Mouse (Mus musculus) intestine, embryonic 16.5 days (tissue): ENCODE measurements around the gene Kif26b. TPM values are rescaled to one million over a fixed set of nuclear protein-coding genes. Genes with fewer than 3 reads are reported as not detected.
A peak's percentile ranks its signal among the peaks of the same experiment; 100 is the strongest.

ENCODE experiments used
- ATAC-seq: fragments of 200-750 bp; cut with Nextera tagmentation; 2 replicates; pipeline ENCODE4 v1.8.0; 2017; ENCODE audit warnings: moderate TSS enrichment, moderate library complexity
- H3K27ac ChIP-seq: fragments of 300-500 bp; sonication (generic); 2 replicates; pipeline ENCODE4 v1.5.1; 2014; ENCODE audit warnings: mild to moderate bottlenecking, low read length
- H3K27me3 ChIP-seq: fragments of 300-500 bp; sonication (generic); replicated peaks from 2 replicates; pipeline ENCODE4 v1.6.1; 2014; ENCODE audit warnings: low read length, control low read depth, mixed read lengths; ENCODE audit not compliant: control insufficient read depth, insufficient read depth
- H3K36me3 ChIP-seq: fragments of 300-500 bp; sonication (generic); 2 replicates; pipeline ENCODE4 v1.6.1; 2014; ENCODE audit warnings: low read length, control low read depth; ENCODE audit not compliant: control insufficient read depth, insufficient read depth
- H3K4me1 ChIP-seq: fragments of 300-500 bp; sonication (generic); 2 replicates; pipeline ENCODE4 v1.6.1; 2014; ENCODE audit warnings: low read length, control low read depth, mixed read lengths; ENCODE audit not compliant: control insufficient read depth, insufficient read depth
- H3K4me2 ChIP-seq: fragments of 300-500 bp; sonication (generic); 2 replicates; pipeline ENCODE4 v1.6.1; 2014; ENCODE audit warnings: low read depth, low read length, control low read depth
- H3K4me3 ChIP-seq: fragments of 300-500 bp; sonication (generic); 2 replicates; pipeline ENCODE4 v1.5.1; 2014; ENCODE audit warnings: mild to moderate bottlenecking, low read length
- H3K9ac ChIP-seq: fragments of 300-500 bp; sonication (generic); 2 replicates; pipeline ENCODE4 v1.6.1; 2014; ENCODE audit warnings: low read depth, low read length
- H3K9me3 ChIP-seq: fragments of 300-500 bp; sonication (generic); 2 replicates; pipeline ENCODE4 v1.6.1; 2016; ENCODE audit warnings: low read length, control low read depth; ENCODE audit not compliant: control insufficient read depth
- WGBS: fragments of 180-500 bp; shearing (Covaris S2); extraction: QIAGEN DNeasy Blood & Tissue Kit; methylation state at CpG from one replicate; pipeline ENCODE4 v1.1.7; 2014; 5-methylcytosine and 5-hydroxymethylcytosine counted together
- polyA plus RNA-seq: library from polyadenylated mRNA; unstranded; fragments of >200 nt; fragmentation: Nextera tagmentation; extraction: Ambion mirVana; gene quantifications from 2 replicates; pipeline ENCODE4 v1.2.1, GENCODE M21; 2015

The Kif26b gene
- polyA plus RNA-seq, 1 experiment from 2014 or later: 1.5 TPM

DNA sequence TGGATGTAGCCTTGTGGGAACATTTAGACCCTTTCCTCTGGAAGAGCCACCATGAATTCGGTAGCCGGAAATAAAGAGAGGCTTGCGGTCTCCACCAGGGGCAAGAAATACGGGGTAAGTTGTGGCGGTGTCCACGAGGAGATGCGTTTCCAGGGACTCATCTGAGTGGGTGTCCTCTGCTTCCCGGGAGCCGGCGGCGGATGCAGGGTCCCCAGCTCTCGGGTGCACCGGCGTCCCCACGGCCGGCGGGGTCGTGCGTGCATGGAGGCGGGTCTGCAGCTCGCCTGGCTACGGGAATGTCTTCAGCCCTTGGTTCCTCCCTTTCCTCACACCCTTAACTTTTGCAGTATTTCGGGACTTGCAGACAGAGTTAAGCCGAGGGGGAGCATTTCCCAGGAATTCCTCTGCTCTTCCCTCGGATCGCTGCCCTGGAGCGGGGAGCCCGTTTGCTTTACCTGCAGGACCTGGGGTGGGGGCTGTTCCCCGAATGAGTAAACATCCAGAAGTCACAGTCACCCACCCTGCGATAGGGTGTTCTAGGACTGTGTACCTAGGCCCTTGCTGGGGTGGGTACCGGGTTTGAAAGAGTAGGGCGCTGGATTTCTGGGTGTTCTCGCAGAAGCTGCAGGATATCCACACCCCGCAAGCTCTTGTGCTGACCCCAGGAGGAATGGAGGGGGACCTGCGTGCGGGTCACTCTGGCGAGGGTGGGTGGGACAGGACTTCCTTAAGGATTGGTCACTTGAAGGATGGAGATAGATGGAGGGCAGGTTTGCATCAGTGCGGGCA lies 781 bp downstream of the Kif26b start:
- Histone ChIP-seq H3K27me3 (peaks cover 9% of the 10 kb centered on the region), H3K4me1 (peaks cover 17% of the 10 kb centered on the region), H3K36me3 (no peaks in the 10 kb centered on the region), H3K27ac (no peak overlapping the region), H3K9me3 (no peaks in the 10 kb centered on the region), H3K4me2 (peak overlapping the region; percentile 97), H3K4me3 (peak overlapping the region; percentile 67), H3K9ac (peak overlapping the region; percentile 63)
- ATAC-seq: peak; percentile 8; the same call in 1 of the 2 replicates
- WGBS: 1% methylated on average over 38 of the region's 38 CpGs

- ATAC-seq: peak; percentile 62
Measured at GRCm38 (mm10) chr1:178530301-178531078, 1.6 kb downstream of the Kif26b start.

GRCm38 (mm10) chr1:178540247-178540646 lies 11.3 kb downstream of the Kif26b start:
- Histone ChIP-seq H3K4me2 (no peak overlapping the region), H3K36me3 (no peaks in the 10 kb centered on the region), H3K4me1 (no peaks in the 10 kb centered on the region), H3K27ac (no peak overlapping the region), H3K27me3 (no peaks in the 10 kb centered on the region), H3K9me3 (0 out of 2 replicates have a peak, but pooled peaks cover 3% of the 10 kb centered on the region), H3K9ac (no peak overlapping the region), H3K4me3 (no peak overlapping the region)
- ATAC-seq: no peak
- 64% methylated on average over 10 of the region's 10 CpGs for WGBS

More at GRCm38 (mm10) chr1:178530301-178531078, 1.6 kb downstream of the Kif26b start:
- Histone ChIP-seq H3K27me3 (peaks cover 9% of the 10 kb centered on the region), H3K9ac (peak overlapping the region; percentile 63), H3K9me3 (no peaks in the 10 kb centered on the region), H3K4me3 (peak overlapping the region; percentile 67), H3K4me1 (peaks cover 17% of the 10 kb centered on the region), H3K36me3 (no peaks in the 10 kb centered on the region), H3K27ac (no peak overlapping the region), H3K4me2 (peak overlapping the region; percentile 97)
- WGBS: under 1% methylated on average over 50 of the region's 62 CpGs

GRCm38 (mm10) chr1:178542415-178542814 lies 13.5 kb downstream of the Kif26b start:
- no peaks in the 10 kb centered on the region for H3K4me1 ChIP-seq
- no peak overlapping the region for H3K4me3 ChIP-seq
- 0 out of 2 replicates have a peak, but pooled peaks cover 3% of the 10 kb centered on the region for H3K9me3 ChIP-seq
- ATAC-seq: no peak
- H3K9ac ChIP-seq: no peak overlapping the region
- no peak overlapping the region for H3K27ac ChIP-seq
- 88% methylated on average over 5 of the region's 5 CpGs for WGBS
- no peak overlapping the region for H3K4me2 ChIP-seq
- no peaks in the 10 kb centered on the region for H3K36me3 ChIP-seq
- H3K27me3 ChIP-seq: no peaks in the 10 kb centered on the region

GRCm38 (mm10) chr1:178542990-178543944 lies 14.3 kb downstream of the Kif26b start:
- 0 out of 2 replicates have a peak, but pooled peaks cover under 1% of the 10 kb centered on the region for H3K9me3 ChIP-seq
- ATAC-seq: no peak
- 81% methylated on average over 8 of the region's 8 CpGs for WGBS

DNA sequence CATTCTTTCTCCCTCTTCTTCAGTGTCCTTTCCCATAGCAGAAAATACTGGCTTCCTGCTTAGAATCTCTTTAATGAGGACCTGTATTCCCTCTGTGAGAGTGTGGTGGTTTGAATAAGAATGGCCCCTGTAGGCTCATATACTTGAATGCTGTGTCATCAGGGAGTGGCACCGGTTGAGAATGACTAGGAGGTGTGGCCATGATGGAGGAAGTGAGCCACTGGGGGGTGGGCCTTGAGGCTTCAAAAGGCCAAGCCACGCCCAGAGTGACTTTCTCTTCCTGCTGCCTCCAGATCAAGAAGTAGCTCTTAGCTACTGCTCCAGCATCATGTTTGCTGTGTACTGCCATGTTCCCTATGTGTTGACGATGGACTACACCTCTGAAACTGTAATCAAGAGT lies 15.7 kb downstream of the Kif26b start:
- ATAC-seq: peak; percentile 53
- no peak overlapping the region for H3K4me2 ChIP-seq
- no peak overlapping the region for H3K27ac ChIP-seq
- WGBS: 80% methylated on average over 3 of the region's 3 CpGs
- H3K36me3 ChIP-seq: no peaks in the 10 kb centered on the region
- H3K9me3 ChIP-seq: no peaks in the 10 kb centered on the region
- H3K4me3 ChIP-seq: no peak overlapping the region
- no peak overlapping the region for H3K9ac ChIP-seq
- H3K27me3 ChIP-seq: no peaks in the 10 kb centered on the region
- H3K4me1 ChIP-seq: no peaks in the 10 kb centered on the region

More at GRCm38 (mm10) chr1:178542990-178543944, 14.3 kb downstream of the Kif26b start:
- no peak overlapping the region for H3K4me3 ChIP-seq
- no peaks in the 10 kb centered on the region for H3K27me3 ChIP-seq
- H3K4me2 ChIP-seq: no peak overlapping the region
- H3K9ac ChIP-seq: no peak overlapping the region
- no peaks in the 10 kb centered on the region for H3K4me1 ChIP-seq
- no peak overlapping the region for H3K27ac ChIP-seq
- H3K36me3 ChIP-seq: no peaks in the 10 kb centered on the region

DNA sequence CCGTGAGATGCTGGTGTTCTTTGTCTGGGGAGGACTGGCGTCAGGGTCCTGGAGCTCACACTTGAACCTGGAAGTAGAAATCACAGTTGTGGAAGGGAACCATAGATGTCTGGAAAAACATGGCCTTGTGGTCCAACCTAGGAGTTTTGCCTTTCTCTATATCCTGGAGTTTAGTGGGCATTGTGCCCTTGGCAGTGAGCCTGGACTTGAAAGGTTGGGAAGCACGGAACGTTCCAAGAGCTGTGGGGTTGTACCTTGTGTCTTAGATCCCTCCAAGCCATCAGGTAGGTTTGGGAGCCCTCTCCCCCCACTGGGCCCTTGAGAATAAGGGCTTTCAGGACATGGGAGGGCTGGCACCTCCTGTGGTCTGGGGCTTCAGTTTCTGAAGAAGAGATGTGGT lies 20.7 kb downstream of the Kif26b start:
- Histone ChIP-seq H3K9me3 (no peaks in the 10 kb centered on the region), H3K36me3 (no peaks in the 10 kb centered on the region), H3K4me3 (no peak overlapping the region), H3K27me3 (no peaks in the 10 kb centered on the region), H3K27ac (no peak overlapping the region), H3K9ac (no peak overlapping the region), H3K4me2 (no peak overlapping the region), H3K4me1 (no peaks in the 10 kb centered on the region)
- no peak for ATAC-seq
- WGBS: 89% methylated on average over 4 of the region's 4 CpGs

GRCm38 (mm10) chr1:178550477-178551047 lies 21.6 kb downstream of the Kif26b start:
- Histone ChIP-seq H3K4me3 (no peak overlapping the region), H3K27ac (no peak overlapping the region), H3K4me1 (no peaks in the 10 kb centered on the region), H3K36me3 (no peaks in the 10 kb centered on the region), H3K27me3 (no peaks in the 10 kb centered on the region), H3K4me2 (no peak overlapping the region), H3K9ac (no peak overlapping the region), H3K9me3 (no peaks in the 10 kb centered on the region)
- no peak for ATAC-seq
- 91% methylated on average over 5 of the region's 5 CpGs for WGBS
